Mouse (Mus musculus) brain, embryonic 14.5 days (tissue): ENCODE measurements around the gene Lsp1.

Source experiments
- CTCF ChIP-seq: fragments of 200-500 bp; IDR thresholded peaks from 2 replicates; pipeline ENCODE4 v1.5.1; 2012; ENCODE audit warnings: inconsistent platforms, mild to moderate bottlenecking, moderate library complexity, borderline replicate concordance; ENCODE audit not compliant: insufficient read depth, insufficient read length; ENCODE audit errors: extremely low read depth
- POLR2A ChIP-seq: fragments of 200-500 bp; IDR thresholded peaks from 2 replicates; pipeline ENCODE4 v1.6.1; 2012; ENCODE audit warnings: mild to moderate bottlenecking, inconsistent platforms, borderline replicate concordance; ENCODE audit not compliant: poor library complexity, insufficient read depth, insufficient read length, severe bottlenecking; ENCODE audit errors: extremely low read depth

GRCm38 (mm10) chr7:142435524-142435923 is 25.1 kb upstream of the Lsp1 start:
- TF ChIP-seq CTCF, result peak; percentile 76; the same call in 1 of the 2 replicates
- TF ChIP-seq POLR2A, result no peak
